Mouse (Mus musculus): ENCODE data around the gene Slc7a6os. TPM values are rescaled to one million over a fixed set of nuclear protein-coding genes. Genes with fewer than 3 reads are reported as not detected.

Slc7a6os gene
- polyA plus RNA-seq (2014; fragmentation: Nextera tagmentation; extraction: Ambion mirVana) = 29.4 and 31.5 TPM in 2 replicates

DNA sequence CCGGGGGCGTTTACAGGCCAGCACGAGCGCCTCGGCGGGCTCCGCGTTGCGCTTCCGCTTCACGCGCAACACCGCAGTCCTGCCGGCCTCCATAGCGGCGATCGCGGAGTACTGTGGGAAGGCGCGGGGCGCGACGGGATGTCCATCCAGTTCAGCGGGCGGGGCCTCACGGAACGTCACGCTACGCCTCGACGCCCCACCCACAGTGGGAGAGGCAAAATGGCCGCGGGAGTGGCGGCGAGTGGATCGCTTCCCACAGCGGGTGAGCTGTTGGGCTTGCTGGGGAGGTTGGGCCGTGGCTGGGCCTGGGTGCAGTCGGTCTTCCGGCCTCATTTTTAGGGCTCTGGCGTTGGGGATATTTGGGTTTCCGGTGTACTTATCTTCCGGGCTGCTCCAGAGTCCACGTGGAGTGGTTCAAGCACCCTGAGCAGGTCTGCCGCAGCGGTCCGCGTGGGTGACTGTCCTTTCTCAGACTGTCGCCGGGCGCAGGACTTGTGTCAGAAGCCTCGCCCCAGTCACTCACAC is at the start of gene Slc7a6os, which contains the start of gene Prmt7:
TSS of gene Slc7a6os (minus strand) at position 115 of the 525 bp plus-strand sequence.
TSS of gene Prmt7 (plus strand) at position 116 of the 525 bp plus-strand sequence.
- 0 out of 2 replicates have a peak, but pooled peaks cover 11% of the 10 kb centered on the region for H3K4me1 ChIP-seq (ENCODE audit: control insufficient read depth, insufficient read depth, low read length)
- H3K27ac ChIP-seq (replicated peaks; ENCODE audit: low read depth, low read length) = peak within 1 kb of the TSS; percentile 95
- H3K4me3 ChIP-seq (ENCODE audit: low read depth, low read length) = peak within 1 kb of the TSS; percentile 79
- DNase-seq (ENCODE audit: low spot score) (peak; percentile 98), ATAC-seq (ENCODE audit: low read depth) (peak; percentile 99)
- no peaks in the 10 kb centered on the region for H3K9me3 ChIP-seq (ENCODE audit: control insufficient read depth, low read length)
- H3K4me2 ChIP-seq (ENCODE audit: low read depth, low read length) = peak within 1 kb of the TSS; percentile 74
- peak within 1 kb of the TSS; percentile 87 for H3K9ac ChIP-seq (ENCODE audit: low read depth, low read length)
- H3K27me3 ChIP-seq (replicated peaks; ENCODE audit: control insufficient read depth, insufficient read depth, low read length) = no peaks in the 10 kb centered on the region
- under 1% methylated on average over 44 of the region's 52 CpGs for WGBS
- peaks cover 54% of the 10 kb centered on the region for H3K36me3 ChIP-seq (ENCODE audit: control insufficient read depth, insufficient read depth, low read length)

- Histone ChIP-seq H3K27me3 (replicated peaks; ENCODE audit: control insufficient read depth, insufficient read depth, low read length) (no peaks in the 10 kb centered on the region), H3K36me3 (ENCODE audit: control insufficient read depth, insufficient read depth, low read length) (peaks cover 13% of the 10 kb centered on the region), H3K9ac (ENCODE audit: low read depth, low read length) (no peak overlapping the region), H3K27ac (replicated peaks; ENCODE audit: low read depth, low read length) (no peak overlapping the region), H3K4me1 (ENCODE audit: control insufficient read depth, insufficient read depth, low read length) (no peaks in the 10 kb centered on the region), H3K4me3 (ENCODE audit: low read depth, low read length) (no peak overlapping the region), H3K4me2 (ENCODE audit: low read depth, low read length) (no peak overlapping the region), H3K9me3 (ENCODE audit: control insufficient read depth, low read length) (no peaks in the 10 kb centered on the region)
- DNase-seq (ENCODE audit: low spot score) (no peak), ATAC-seq (ENCODE audit: low read depth) (no peak)
- 89% methylated on average over 10 of the region's 10 CpGs for WGBS
These were observed 49.0 kb upstream of the Slc7a6os start for GRCm38 (mm10) chr8:106259579-106260255.

GRCm38 (mm10) chr8:106258169-106258568 is 47.4 kb upstream of the Slc7a6os start:
- Histone ChIP-seq H3K27ac (replicated peaks; ENCODE audit: low read depth, low read length) (no peak overlapping the region), H3K27me3 (replicated peaks; ENCODE audit: control insufficient read depth, insufficient read depth, low read length) (no peaks in the 10 kb centered on the region), H3K4me1 (ENCODE audit: control insufficient read depth, insufficient read depth, low read length) (no peaks in the 10 kb centered on the region), H3K9me3 (ENCODE audit: control insufficient read depth, low read length) (no peaks in the 10 kb centered on the region), H3K4me3 (ENCODE audit: low read depth, low read length) (no peak overlapping the region), H3K36me3 (ENCODE audit: control insufficient read depth, insufficient read depth, low read length) (peaks cover 19% of the 10 kb centered on the region), H3K4me2 (ENCODE audit: low read depth, low read length) (no peak overlapping the region), H3K9ac (ENCODE audit: low read depth, low read length) (no peak overlapping the region)
- ATAC-seq (ENCODE audit: low read depth) (no peak), DNase-seq (ENCODE audit: low spot score) (no peak)
- WGBS = 38% methylated on average over 1 of the region's 1 CpGs

- ATAC-seq (ENCODE audit: low read depth) = no peak
These were observed 39.5 kb upstream of the Slc7a6os start for GRCm38 (mm10) chr8:106250186-106250585.

DNA sequence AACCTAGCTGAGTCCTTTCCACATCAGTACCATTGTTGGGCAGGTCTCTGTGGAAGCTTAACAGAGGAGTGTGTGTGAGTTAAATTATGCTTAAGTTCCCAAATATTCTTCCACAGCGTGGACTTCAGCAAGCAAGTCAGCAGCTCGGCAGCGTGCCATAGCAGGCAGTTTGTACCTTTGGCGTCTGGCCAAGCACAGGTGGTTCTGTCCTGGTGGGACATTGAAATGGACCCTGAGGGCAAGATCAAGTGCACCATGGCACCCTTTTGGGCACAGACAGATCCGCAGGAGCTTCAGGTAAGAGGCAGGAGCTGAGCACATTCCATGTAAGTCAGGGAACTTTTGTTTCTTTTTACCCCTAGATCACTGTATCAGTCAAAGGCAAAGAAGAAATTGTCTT is 26.4 kb upstream of the Slc7a6os start:
- Histone ChIP-seq H3K27ac (replicated peaks; ENCODE audit: low read depth, low read length) (no peak overlapping the region), H3K36me3 (ENCODE audit: control insufficient read depth, insufficient read depth, low read length) (peaks cover 69% of the 10 kb centered on the region), H3K4me3 (ENCODE audit: low read depth, low read length) (no peak overlapping the region), H3K4me1 (ENCODE audit: control insufficient read depth, insufficient read depth, low read length) (no peaks in the 10 kb centered on the region), H3K9me3 (ENCODE audit: control insufficient read depth, low read length) (no peaks in the 10 kb centered on the region), H3K27me3 (replicated peaks; ENCODE audit: control insufficient read depth, insufficient read depth, low read length) (no peaks in the 10 kb centered on the region), H3K4me2 (ENCODE audit: low read depth, low read length) (no peak overlapping the region), H3K9ac (ENCODE audit: low read depth, low read length) (no peak overlapping the region)
- 81% methylated on average over 5 of the region's 5 CpGs for WGBS
- ATAC-seq (ENCODE audit: low read depth) (no peak), DNase-seq (ENCODE audit: low spot score) (no peak)

More at GRCm38 (mm10) chr8:106250186-106250585, 39.5 kb upstream of the Slc7a6os start:
- Histone ChIP-seq H3K4me3 (ENCODE audit: low read depth, low read length) (no peak overlapping the region), H3K27ac (replicated peaks; ENCODE audit: low read depth, low read length) (no peak overlapping the region), H3K9me3 (ENCODE audit: control insufficient read depth, low read length) (no peaks in the 10 kb centered on the region), H3K27me3 (replicated peaks; ENCODE audit: control insufficient read depth, insufficient read depth, low read length) (no peaks in the 10 kb centered on the region), H3K4me2 (ENCODE audit: low read depth, low read length) (no peak overlapping the region), H3K36me3 (ENCODE audit: control insufficient read depth, insufficient read depth, low read length) (peaks cover 85% of the 10 kb centered on the region), H3K4me1 (ENCODE audit: control insufficient read depth, insufficient read depth, low read length) (no peaks in the 10 kb centered on the region), H3K9ac (ENCODE audit: low read depth, low read length) (no peak overlapping the region)
- DNase-seq (ENCODE audit: low spot score) = no peak
- WGBS = 68% methylated on average over 4 of the region's 4 CpGs

- Histone ChIP-seq H3K9ac (ENCODE audit: low read depth, low read length) (no peak overlapping the region), H3K4me2 (ENCODE audit: low read depth, low read length) (no peak overlapping the region), H3K36me3 (ENCODE audit: control insufficient read depth, insufficient read depth, low read length) (peaks cover 58% of the 10 kb centered on the region), H3K9me3 (ENCODE audit: control insufficient read depth, low read length) (no peaks in the 10 kb centered on the region), H3K27me3 (replicated peaks; ENCODE audit: control insufficient read depth, insufficient read depth, low read length) (no peaks in the 10 kb centered on the region), H3K4me3 (ENCODE audit: low read depth, low read length) (no peak overlapping the region), H3K27ac (replicated peaks; ENCODE audit: low read depth, low read length) (no peak overlapping the region), H3K4me1 (ENCODE audit: control insufficient read depth, insufficient read depth, low read length) (no peaks in the 10 kb centered on the region)
- ATAC-seq (ENCODE audit: low read depth) (no peak), DNase-seq (ENCODE audit: low spot score) (peak; percentile 20)
- WGBS = 82% methylated on average over 17 of the region's 17 CpGs
These were observed 24.0 kb upstream of the Slc7a6os start for GRCm38 (mm10) chr8:106234567-106235261.

DNA sequence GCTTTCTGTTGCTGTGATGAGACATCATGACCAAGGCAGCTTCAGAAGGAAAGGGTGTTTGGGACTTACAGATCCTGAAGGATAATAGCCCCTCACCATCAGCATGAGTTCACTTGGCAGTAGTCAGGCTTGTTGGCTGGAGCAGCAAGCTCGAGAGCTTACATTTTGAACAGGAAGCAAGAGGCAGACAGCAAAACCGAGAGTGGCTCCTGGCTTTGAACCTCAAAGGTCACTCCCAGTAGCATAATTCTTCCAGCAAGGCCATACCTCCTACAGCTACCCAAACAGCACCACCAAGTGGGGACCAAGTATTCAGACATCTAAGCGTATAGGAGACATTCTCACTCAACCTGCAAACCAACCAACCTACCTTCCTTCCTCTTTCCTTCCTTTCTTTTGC is 22.0 kb upstream of the Slc7a6os start:
- 81% methylated on average over 3 of the region's 3 CpGs for WGBS
- no peak overlapping the region for H3K9ac ChIP-seq (ENCODE audit: low read depth, low read length)
- peaks cover 57% of the 10 kb centered on the region for H3K36me3 ChIP-seq (ENCODE audit: control insufficient read depth, insufficient read depth, low read length)
- DNase-seq (ENCODE audit: low spot score) (no peak), ATAC-seq (ENCODE audit: low read depth) (no peak)
- no peak overlapping the region for H3K4me2 ChIP-seq (ENCODE audit: low read depth, low read length)
- H3K9me3 ChIP-seq (ENCODE audit: control insufficient read depth, low read length) = no peaks in the 10 kb centered on the region
- H3K4me1 ChIP-seq (ENCODE audit: control insufficient read depth, insufficient read depth, low read length) = no peaks in the 10 kb centered on the region
- H3K27me3 ChIP-seq (replicated peaks; ENCODE audit: control insufficient read depth, insufficient read depth, low read length) = no peaks in the 10 kb centered on the region
- no peak overlapping the region for H3K27ac ChIP-seq (replicated peaks; ENCODE audit: low read depth, low read length)
- H3K4me3 ChIP-seq (ENCODE audit: low read depth, low read length) = no peak overlapping the region

GRCm38 (mm10) chr8:106231536-106231935 is 20.8 kb upstream of the Slc7a6os start:
- DNase-seq (ENCODE audit: low spot score) = peak; percentile 57
- H3K4me3 ChIP-seq (ENCODE audit: low read depth, low read length) = no peak overlapping the region
- H3K27me3 ChIP-seq (replicated peaks; ENCODE audit: control insufficient read depth, insufficient read depth, low read length) = no peaks in the 10 kb centered on the region
- WGBS = 57% methylated on average over 7 of the region's 7 CpGs
- no peak overlapping the region for H3K27ac ChIP-seq (replicated peaks; ENCODE audit: low read depth, low read length)
- no peak overlapping the region for H3K4me2 ChIP-seq (ENCODE audit: low read depth, low read length)
- no peaks in the 10 kb centered on the region for H3K4me1 ChIP-seq (ENCODE audit: control insufficient read depth, insufficient read depth, low read length)
- no peaks in the 10 kb centered on the region for H3K9me3 ChIP-seq (ENCODE audit: control insufficient read depth, low read length)
- H3K36me3 ChIP-seq (ENCODE audit: control insufficient read depth, insufficient read depth, low read length) = peaks cover 55% of the 10 kb centered on the region
- no peak overlapping the region for H3K9ac ChIP-seq (ENCODE audit: low read depth, low read length)
- ATAC-seq (ENCODE audit: low read depth) = peak; percentile 33; the same call in 1 of the 2 replicates

Measured in embryonic facial prominence, embryonic 14.5 days (tissue).